Mouse (Mus musculus) layer of hippocampus, adult 8-10 months (tissue): ENCODE data around the gene Tff3. TPM values are rescaled to one million over a fixed set of nuclear protein-coding genes. Genes with fewer than 3 reads are reported as not detected.

ENCODE experiments used
- DNase-seq, 2 experiments: peaks; one replicate each; pipeline ENCODE4 v3.0.0; 2022; ENCODE audit warnings: low spot score in 2 of 2
- total RNA-seq, 4 experiments: library from RNA; stranded (reverse); gene quantifications; 2 replicates each; pipeline ENCODE4 v1.2.4; 2022

The Tff3 gene
- total RNA-seq, 4 experiments from 2014 or later: not detected

- DNase-seq: no peak
Measured at GRCm38 (mm10) chr17:31077561-31077960, 51.9 kb downstream of the Tff3 start.

GRCm38 (mm10) chr17:31075471-31075870 is 54.0 kb downstream of the Tff3 start:
- no peak for DNase-seq

Other genes with a start within 250 kb of the Tff3 start
- gene Glp1r, start 227.8 kb downstream of the Tff3 start, total RNA-seq: 1 to 10 TPM; 2.2 to 3.3 (median 2.5) TPM
- 1 to 10 TPM in 1 of 4 experiments, under 1 TPM in 3; 0.70 to 1.0 (median 0.85) TPM for gene Umodl1, start 175.0 kb downstream of the Tff3 start, total RNA-seq
- gene Abcg1, start 72.0 kb downstream of the Tff3 start, total RNA-seq: 10 to 100 TPM; 75.8 to 84.4 (median 81.0) TPM
- not detected for gene Tff2, start 14.6 kb upstream of the Tff3 start, total RNA-seq
- not detected for gene Tff1, start 35.6 kb upstream of the Tff3 start, total RNA-seq
- gene Tmprss3, start 69.3 kb upstream of the Tff3 start, total RNA-seq: under 1 TPM in 1 of 4 experiments, not detected in 3; 0.10 TPM
- under 1 TPM; 0.31 to 0.73 (median 0.52) TPM for gene Ubash3a, start 78.2 kb upstream of the Tff3 start, total RNA-seq
- gene Rsph1, start 147.7 kb upstream of the Tff3 start, total RNA-seq: 10 to 100 TPM; 12.3 to 18.6 (median 15.4) TPM
- gene Slc37a1, start 157.1 kb upstream of the Tff3 start, total RNA-seq: 1 to 10 TPM; 7.3 to 9.3 (median 8.5) TPM